Mouse (Mus musculus) limb, embryonic 15.5 days (tissue): Measurements from ENCODE around the gene Agbl4. TPM values are rescaled to one million over a fixed set of nuclear protein-coding genes. Genes with fewer than 3 reads are reported as not detected.

ENCODE experiments used
- ATAC-seq: fragments of 200-750 bp; cut with Nextera tagmentation; 2 replicates; pipeline ENCODE4 v1.8.0; 2017; ENCODE audit warnings: low read depth, moderate TSS enrichment; ENCODE audit not compliant: insufficient number of reproducible peaks, low FRiP score, low TSS enrichment
- H3K27ac ChIP-seq: fragments of 300-500 bp; sonication (generic); 2 replicates; pipeline ENCODE4 v1.5.1; 2015; ENCODE audit warnings: moderate library complexity, mild to moderate bottlenecking, inconsistent platforms
- H3K27me3 ChIP-seq: fragments of 300-500 bp; sonication (generic); 2 replicates; pipeline ENCODE4 v1.6.1; 2015; ENCODE audit warnings: inconsistent platforms
- H3K36me3 ChIP-seq: fragments of 300-500 bp; sonication (generic); 2 replicates; pipeline ENCODE4 v1.6.1; 2015; ENCODE audit warnings: inconsistent platforms
- H3K4me1 ChIP-seq: fragments of 300-500 bp; sonication (generic); 2 replicates; pipeline ENCODE4 v1.6.1; 2015; ENCODE audit warnings: inconsistent platforms
- H3K4me2 ChIP-seq: fragments of 300-500 bp; sonication (generic); 2 replicates; pipeline ENCODE4 v1.6.1; 2015; ENCODE audit warnings: mild to moderate bottlenecking, inconsistent platforms
- H3K4me3 ChIP-seq: fragments of 300-500 bp; sonication (generic); 2 replicates; pipeline ENCODE4 v1.5.1; 2015; ENCODE audit warnings: mild to moderate bottlenecking, inconsistent platforms
- H3K9ac ChIP-seq: fragments of 300-500 bp; sonication (generic); 2 replicates; pipeline ENCODE4 v1.6.1; 2015; ENCODE audit warnings: inconsistent platforms
- H3K9me3 ChIP-seq: fragments of 300-500 bp; sonication (generic); 2 replicates; pipeline ENCODE4 v1.6.1; 2016; ENCODE audit warnings: inconsistent platforms
- WGBS: fragments of 180-500 bp; shearing (Covaris S2); methylation state at CpG from one replicate; pipeline ENCODE4 v1.1.7; 2015; 5-methylcytosine and 5-hydroxymethylcytosine counted together
- polyA plus RNA-seq: library from polyadenylated mRNA; unstranded; fragments of >200 nt; fragmentation: Nextera tagmentation; extraction: Ambion mirVana; gene quantifications from 2 replicates; pipeline ENCODE4 v1.2.1, GENCODE M21; 2015

Gene Agbl4
- polyA plus RNA-seq: 0.15 and 0.17 TPM in 2 replicates

DNA sequence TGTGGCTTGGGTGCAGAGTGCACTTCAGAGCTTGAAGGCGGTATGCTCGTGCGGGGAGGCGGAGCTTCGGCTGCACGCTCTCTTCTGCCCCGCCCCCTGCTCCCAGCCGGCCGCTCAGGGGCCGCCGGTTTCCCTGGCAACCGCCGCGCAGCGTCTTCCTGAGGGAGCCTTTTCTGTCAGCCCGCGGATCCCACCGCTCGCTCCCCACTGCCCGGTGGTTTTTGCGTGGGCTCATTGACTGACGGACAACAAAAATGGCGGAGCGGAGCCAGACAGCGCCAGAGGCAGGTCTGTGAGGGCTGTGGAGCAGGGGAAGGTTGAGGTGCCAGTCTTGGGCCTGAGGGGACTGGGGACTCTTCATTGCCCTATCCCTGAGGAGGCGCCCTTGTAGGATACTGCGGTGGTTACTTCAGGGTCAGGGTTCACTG is at the start of gene Agbl4:
TSS of gene Agbl4 (plus strand) at position 44 of the 428 bp plus-strand sequence.
- H3K4me2 ChIP-seq: peak within 1 kb of the TSS; percentile 81
- H3K9ac ChIP-seq: peak within 1 kb of the TSS; percentile 23; the same call in 1 of the 2 replicates
- H3K4me1 ChIP-seq: peaks cover 4% of the 10 kb centered on the region; the same call in 1 of the 2 replicates
- no peak within 1 kb of the TSS for H3K27ac ChIP-seq
- H3K36me3 ChIP-seq: no peaks in the 10 kb centered on the region
- no peaks in the 10 kb centered on the region for H3K27me3 ChIP-seq
- 0 out of 2 replicates have a peak, but pooled peaks have one; percentile 48 for ATAC-seq
- 0% methylated on average over 27 of the region's 27 CpGs for WGBS
- H3K4me3 ChIP-seq: peak within 1 kb of the TSS; percentile 56
- no peaks in the 10 kb centered on the region for H3K9me3 ChIP-seq

DNA sequence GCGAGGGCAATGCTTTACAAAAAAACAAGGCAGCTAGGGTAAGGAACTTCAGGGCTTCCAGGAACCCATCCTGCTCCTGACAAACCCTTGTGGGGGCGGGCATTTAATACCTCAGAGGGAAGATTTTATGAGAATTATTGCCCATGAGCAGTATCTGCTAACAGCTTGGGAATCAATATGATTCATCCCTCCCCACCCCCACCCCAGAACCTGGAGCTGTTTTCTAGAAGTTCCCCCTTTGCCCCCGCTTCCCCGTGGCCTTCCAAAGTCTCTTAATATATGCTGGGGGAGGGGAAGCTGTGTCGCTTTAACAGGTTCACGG is 46.6 kb upstream of the Agbl4 start:
- peak overlapping the region; percentile 54; the same call in 1 of the 2 replicates for H3K9ac ChIP-seq
- no peak overlapping the region for H3K27ac ChIP-seq
- peak overlapping the region; percentile 52 for H3K4me3 ChIP-seq
- H3K4me2 ChIP-seq: peak overlapping the region; percentile 87
- no peaks in the 10 kb centered on the region for H3K27me3 ChIP-seq
- no peaks in the 10 kb centered on the region for H3K9me3 ChIP-seq
- WGBS: 13% methylated on average over 6 of the region's 6 CpGs
- ATAC-seq: no peak
- H3K4me1 ChIP-seq: no peaks in the 10 kb centered on the region
- no peaks in the 10 kb centered on the region for H3K36me3 ChIP-seq

DNA sequence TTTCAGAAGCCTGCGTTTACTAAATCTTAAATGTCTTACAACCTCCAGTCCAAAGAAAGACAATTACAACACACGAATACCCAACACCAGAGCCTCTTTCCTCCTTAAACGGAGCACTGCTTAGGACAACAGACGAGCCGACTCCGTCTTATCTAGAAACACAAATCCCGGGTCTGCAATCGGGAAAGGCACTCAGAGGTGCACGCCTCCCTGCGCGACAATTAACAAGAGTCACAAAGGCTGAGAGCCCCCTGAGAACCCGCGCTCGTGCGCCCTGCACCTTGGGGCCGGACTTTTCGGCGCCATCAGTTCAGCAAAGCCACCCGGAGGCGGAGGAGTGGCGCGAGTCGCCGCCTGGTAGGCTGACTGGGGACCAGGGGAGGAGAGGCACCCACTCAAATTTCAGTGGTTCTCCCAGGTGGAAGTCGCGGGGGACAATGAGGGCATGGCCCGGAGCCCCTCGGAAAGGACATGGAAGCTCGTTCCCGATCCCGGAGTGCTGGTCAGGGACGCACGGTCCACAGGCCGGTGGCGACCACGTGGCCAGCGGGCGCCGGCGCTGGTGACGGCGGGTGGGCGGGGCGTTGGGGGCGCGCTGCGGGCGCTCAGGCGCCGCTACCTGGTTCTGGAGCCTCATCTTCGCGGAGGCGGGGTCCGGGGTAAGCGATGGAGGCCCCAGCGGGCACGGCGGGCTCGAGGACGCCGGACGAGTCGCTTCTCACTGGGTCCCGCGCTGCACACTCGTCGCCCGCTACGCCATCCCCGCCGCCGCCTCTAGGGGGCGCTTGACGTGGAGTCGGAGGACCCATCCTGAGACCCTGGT is 46.1 kb upstream of the Agbl4 start, which contains the start of gene Elavl4:
TSS of gene Elavl4 (minus strand) at position 732 of the 823 bp plus-strand sequence.
- Histone ChIP-seq H3K27me3 (no peaks in the 10 kb centered on the region), H3K9ac (peak within 1 kb of the TSS; percentile 54), H3K4me1 (no peaks in the 10 kb centered on the region), H3K4me2 (peak within 1 kb of the TSS; percentile 87), H3K9me3 (no peaks in the 10 kb centered on the region), H3K27ac (0 out of 2 replicates have a peak within 1 kb of the TSS, but pooled peaks have one; percentile 17), H3K4me3 (peak within 1 kb of the TSS; percentile 52), H3K36me3 (no peaks in the 10 kb centered on the region)
- under 1% methylated on average over 58 of the region's 75 CpGs for WGBS
- peak; percentile 80 for ATAC-seq

DNA sequence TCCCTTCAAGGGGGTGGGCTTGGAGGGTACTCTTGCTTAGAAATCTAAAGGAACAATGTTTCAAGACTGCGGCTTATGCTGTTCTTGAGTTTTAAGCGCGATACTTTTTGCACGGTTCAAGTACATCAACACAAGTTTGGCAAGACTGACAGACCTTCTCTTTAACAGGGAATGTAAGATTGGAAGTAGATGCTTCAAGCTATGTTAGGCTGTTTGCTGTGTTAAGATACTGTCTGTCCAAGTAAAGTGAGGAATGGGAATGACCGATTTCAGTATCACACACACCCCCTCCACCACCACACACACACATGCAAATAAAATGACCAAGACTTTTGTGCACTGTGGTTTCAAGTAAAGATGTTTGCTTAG is 45.5 kb upstream of the Agbl4 start:
- Histone ChIP-seq H3K27me3 (no peaks in the 10 kb centered on the region), H3K4me3 (peak overlapping the region; percentile 52), H3K27ac (no peak overlapping the region), H3K4me2 (peak overlapping the region; percentile 87), H3K9me3 (no peaks in the 10 kb centered on the region), H3K9ac (peak overlapping the region; percentile 54; the same call in 1 of the 2 replicates), H3K36me3 (no peaks in the 10 kb centered on the region), H3K4me1 (no peaks in the 10 kb centered on the region)
- ATAC-seq: peak; percentile 55; the same call in 1 of the 2 replicates
- WGBS: 14% methylated on average over 5 of the region's 5 CpGs

DNA sequence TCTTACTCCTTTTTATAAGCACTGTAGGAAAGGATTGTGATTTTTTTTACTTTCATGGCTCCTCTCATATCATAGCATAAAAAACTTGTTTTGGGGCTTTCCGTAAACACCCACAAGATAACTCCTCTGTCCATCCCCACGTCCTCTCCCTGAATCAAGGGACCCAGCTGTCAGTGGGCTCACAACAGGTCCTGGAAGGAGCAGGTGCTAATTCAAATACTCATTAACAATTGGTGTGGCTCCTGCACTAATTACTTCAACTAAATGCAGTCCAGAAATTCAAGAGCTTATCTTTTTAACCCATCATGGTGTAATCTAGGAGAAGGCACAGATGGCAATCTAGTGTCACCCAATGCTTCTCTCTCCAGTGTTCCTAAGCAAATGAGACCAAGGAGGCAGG is 36.9 kb upstream of the Agbl4 start:
- H3K4me2 ChIP-seq: no peak overlapping the region
- no peak overlapping the region for H3K9ac ChIP-seq
- 64% methylated on average over 2 of the region's 2 CpGs for WGBS
- H3K27ac ChIP-seq: no peak overlapping the region
- no peaks in the 10 kb centered on the region for H3K27me3 ChIP-seq
- H3K4me3 ChIP-seq: no peak overlapping the region
- no peak for ATAC-seq
- no peaks in the 10 kb centered on the region for H3K9me3 ChIP-seq
- no peaks in the 10 kb centered on the region for H3K4me1 ChIP-seq
- H3K36me3 ChIP-seq: no peaks in the 10 kb centered on the region

DNA sequence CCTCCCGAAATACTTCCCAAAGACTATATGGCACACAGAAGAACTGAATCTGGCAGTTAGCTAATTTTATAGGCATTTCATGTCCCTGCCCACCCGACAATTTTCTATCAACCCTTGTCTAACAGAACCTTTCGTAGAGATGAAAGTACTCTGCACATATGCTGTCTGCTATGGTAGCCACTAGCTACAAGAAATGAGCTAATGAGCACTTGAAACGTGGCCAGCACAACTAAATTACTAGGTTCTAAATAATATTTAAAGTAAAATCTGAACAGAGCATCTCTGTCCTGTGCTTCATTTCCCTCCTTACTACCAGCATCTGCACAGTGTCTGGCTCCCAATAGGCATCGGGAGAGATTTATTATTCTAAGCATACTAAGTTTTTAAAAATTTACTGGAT is 1.2 kb upstream of the Agbl4 start:
- Histone ChIP-seq H3K27me3 (no peaks in the 10 kb centered on the region), H3K4me3 (no peak overlapping the region), H3K4me1 (peaks cover 4% of the 10 kb centered on the region; the same call in 1 of the 2 replicates), H3K36me3 (no peaks in the 10 kb centered on the region), H3K27ac (no peak overlapping the region), H3K4me2 (no peak overlapping the region), H3K9me3 (no peaks in the 10 kb centered on the region), H3K9ac (no peak overlapping the region)
- no peak for ATAC-seq
- WGBS: 66% methylated on average over 5 of the region's 5 CpGs

DNA sequence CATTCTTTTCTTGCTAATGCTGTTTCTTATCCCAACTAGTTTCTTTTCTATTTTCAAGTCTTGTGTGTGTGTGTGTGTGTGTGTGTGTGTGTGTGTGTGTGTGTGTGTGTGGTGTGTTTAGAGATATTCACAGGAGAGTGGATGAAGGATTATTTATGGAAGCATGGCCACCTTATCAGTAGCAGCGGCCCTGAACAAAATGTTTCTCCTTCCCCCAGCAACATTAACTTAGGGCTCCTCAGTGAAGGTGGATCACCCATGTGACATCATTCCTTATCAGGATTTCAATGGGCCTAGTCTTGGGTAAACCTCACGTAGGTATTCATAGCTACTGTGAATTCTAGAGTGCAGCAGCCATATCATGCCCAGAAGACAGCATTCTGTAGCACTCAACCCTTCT is 22.8 kb downstream of the Agbl4 start:
- H3K4me2 ChIP-seq: no peak overlapping the region
- H3K9me3 ChIP-seq: no peaks in the 10 kb centered on the region
- no peaks in the 10 kb centered on the region for H3K4me1 ChIP-seq
- ATAC-seq: no peak
- H3K27me3 ChIP-seq: no peaks in the 10 kb centered on the region
- H3K9ac ChIP-seq: no peak overlapping the region
- WGBS: 79% methylated on average over 2 of the region's 2 CpGs
- H3K27ac ChIP-seq: no peak overlapping the region
- H3K36me3 ChIP-seq: no peaks in the 10 kb centered on the region
- no peak overlapping the region for H3K4me3 ChIP-seq

DNA sequence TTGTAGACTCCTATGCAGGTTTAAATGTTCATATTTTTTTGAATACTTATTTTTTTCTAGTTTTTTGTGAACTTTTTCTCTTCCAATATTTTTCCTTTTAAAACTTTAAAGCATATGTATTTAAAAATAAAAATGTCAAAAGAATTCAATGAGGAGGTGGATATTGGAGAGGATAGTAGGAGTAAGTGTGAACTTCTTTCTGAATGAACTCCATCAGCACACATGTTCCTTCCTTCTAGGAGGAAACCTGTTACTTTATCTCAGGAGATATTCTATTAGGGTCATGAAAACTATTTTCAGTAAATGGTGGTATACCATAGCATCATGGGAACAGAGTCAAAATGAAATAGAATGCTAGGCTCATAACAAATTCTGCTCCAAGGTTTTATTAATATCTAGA is 30.2 kb downstream of the Agbl4 start:
- Histone ChIP-seq H3K4me2 (no peak overlapping the region), H3K27me3 (no peaks in the 10 kb centered on the region), H3K4me3 (no peak overlapping the region), H3K4me1 (no peaks in the 10 kb centered on the region), H3K9ac (no peak overlapping the region), H3K27ac (no peak overlapping the region), H3K36me3 (no peaks in the 10 kb centered on the region), H3K9me3 (no peaks in the 10 kb centered on the region)
- no peak for ATAC-seq

DNA sequence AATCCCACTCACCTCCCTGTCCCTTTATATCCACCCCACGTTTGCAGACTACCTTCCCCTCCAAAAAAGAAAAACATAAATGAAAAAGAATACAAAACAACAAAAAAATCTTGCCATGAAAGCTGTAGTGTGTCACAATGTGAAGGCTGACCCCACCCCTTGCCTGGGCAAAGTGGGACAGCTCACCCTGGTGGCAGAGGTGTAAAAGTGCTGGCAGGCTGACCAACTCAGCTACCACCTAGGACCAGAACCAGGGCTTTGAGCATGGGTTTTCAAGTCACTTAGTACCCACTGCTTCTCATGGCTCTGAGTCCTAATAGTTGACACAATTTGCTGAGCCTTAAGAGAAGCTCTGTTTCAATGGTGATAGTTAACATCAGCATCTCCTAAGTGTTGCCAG is 96.9 kb downstream of the Agbl4 start:
- Histone ChIP-seq H3K4me1 (no peaks in the 10 kb centered on the region), H3K9ac (no peak overlapping the region), H3K4me2 (no peak overlapping the region), H3K9me3 (no peaks in the 10 kb centered on the region), H3K27ac (no peak overlapping the region), H3K36me3 (no peaks in the 10 kb centered on the region), H3K27me3 (no peaks in the 10 kb centered on the region), H3K4me3 (no peak overlapping the region)
- no peak for ATAC-seq
- WGBS: 70% methylated on average over 1 of the region's 1 CpGs

DNA sequence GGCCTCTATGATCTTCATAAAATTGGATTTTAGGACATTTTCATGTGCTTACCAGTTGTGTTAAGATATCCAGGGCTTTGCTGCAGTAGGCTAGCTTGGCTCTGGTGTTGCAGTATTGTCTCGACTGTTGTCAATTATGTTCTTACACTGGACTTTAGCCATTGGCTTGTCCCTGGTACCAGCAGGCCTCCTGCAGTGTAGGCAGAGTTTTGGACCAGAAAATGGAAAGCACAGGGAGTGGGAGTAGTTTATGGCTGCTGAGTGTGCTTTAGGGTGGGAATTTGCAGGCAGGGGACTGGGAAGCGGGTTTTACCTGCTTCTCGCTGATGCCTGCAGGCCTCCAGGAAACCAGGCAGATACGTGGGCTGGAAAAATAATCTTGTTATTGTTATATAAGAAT is 132.3 kb downstream of the Agbl4 start:
- 43% methylated on average over 4 of the region's 4 CpGs for WGBS
- no peaks in the 10 kb centered on the region for H3K36me3 ChIP-seq
- no peak overlapping the region for H3K27ac ChIP-seq
- no peaks in the 10 kb centered on the region for H3K27me3 ChIP-seq
- no peak overlapping the region for H3K4me2 ChIP-seq
- no peak overlapping the region for H3K9ac ChIP-seq
- no peak for ATAC-seq
- H3K4me3 ChIP-seq: no peak overlapping the region
- no peaks in the 10 kb centered on the region for H3K9me3 ChIP-seq
- no peaks in the 10 kb centered on the region for H3K4me1 ChIP-seq

DNA sequence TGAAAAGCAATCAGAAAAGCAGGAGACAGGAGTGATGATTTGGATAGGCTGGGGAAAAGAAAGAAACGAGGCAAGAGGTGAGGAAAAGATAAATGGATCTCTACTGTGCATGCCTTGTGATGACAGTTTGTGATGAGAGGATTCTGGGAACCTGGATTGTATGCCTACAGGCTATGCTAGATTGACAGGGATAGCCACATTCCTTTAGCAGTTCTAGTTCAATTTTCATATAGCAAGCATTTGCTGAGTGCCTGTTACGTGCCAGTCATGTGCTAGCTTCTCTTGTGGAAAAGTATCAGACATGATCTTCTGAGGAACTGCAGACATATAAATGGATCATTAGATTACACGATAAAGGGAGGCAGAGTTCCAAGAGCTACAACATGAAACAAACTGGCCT is 151.8 kb downstream of the Agbl4 start:
- WGBS: 50% methylated on average over 3 of the region's 3 CpGs

DNA sequence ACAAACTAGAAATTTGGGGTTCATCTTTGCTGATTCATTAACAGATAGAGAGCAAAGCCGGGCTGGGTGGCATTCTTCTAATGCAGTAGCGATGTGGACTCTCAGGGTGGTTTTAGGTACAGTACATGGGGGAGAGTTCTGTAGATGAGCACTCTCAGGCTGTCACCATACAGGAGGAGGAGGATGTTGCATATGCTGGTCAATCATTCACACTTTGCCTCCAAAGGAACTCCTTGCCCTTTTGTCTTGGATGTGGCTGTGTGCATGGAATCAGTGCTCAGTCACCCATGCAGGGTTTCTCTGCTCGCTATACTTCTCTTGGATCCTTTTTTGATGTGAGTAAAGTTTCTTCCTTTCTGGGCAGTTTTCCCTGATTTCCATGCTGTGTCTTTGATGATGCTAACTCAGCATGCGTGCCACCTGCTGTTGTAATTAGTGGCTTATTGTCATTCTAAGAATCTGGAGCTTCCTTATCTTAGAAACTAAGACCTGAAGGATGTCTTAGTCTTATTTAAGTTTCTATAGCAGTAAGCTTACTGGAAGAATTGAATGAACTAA is 200.3 kb downstream of the Agbl4 start:
- H3K9ac ChIP-seq: no peak overlapping the region

More for the DNA sequence above, 151.8 kb downstream of the Agbl4 start:
- ATAC-seq: no peak
- Histone ChIP-seq H3K27me3 (no peaks in the 10 kb centered on the region), H3K4me1 (no peaks in the 10 kb centered on the region), H3K27ac (no peak overlapping the region), H3K9me3 (no peaks in the 10 kb centered on the region), H3K4me3 (no peak overlapping the region), H3K4me2 (no peak overlapping the region), H3K36me3 (no peaks in the 10 kb centered on the region), H3K9ac (no peak overlapping the region)

More for the DNA sequence above, 200.3 kb downstream of the Agbl4 start:
- H3K27me3 ChIP-seq: no peaks in the 10 kb centered on the region
- no peak overlapping the region for H3K4me2 ChIP-seq
- no peaks in the 10 kb centered on the region for H3K9me3 ChIP-seq
- no peaks in the 10 kb centered on the region for H3K36me3 ChIP-seq
- no peak overlapping the region for H3K4me3 ChIP-seq
- no peak for ATAC-seq
- H3K27ac ChIP-seq: no peak overlapping the region
- WGBS: 65% methylated on average over 4 of the region's 4 CpGs
- H3K4me1 ChIP-seq: no peaks in the 10 kb centered on the region
